Comparison of ENCODE assay signal across 8 mouse cellular contexts in the genomic region with DNA sequence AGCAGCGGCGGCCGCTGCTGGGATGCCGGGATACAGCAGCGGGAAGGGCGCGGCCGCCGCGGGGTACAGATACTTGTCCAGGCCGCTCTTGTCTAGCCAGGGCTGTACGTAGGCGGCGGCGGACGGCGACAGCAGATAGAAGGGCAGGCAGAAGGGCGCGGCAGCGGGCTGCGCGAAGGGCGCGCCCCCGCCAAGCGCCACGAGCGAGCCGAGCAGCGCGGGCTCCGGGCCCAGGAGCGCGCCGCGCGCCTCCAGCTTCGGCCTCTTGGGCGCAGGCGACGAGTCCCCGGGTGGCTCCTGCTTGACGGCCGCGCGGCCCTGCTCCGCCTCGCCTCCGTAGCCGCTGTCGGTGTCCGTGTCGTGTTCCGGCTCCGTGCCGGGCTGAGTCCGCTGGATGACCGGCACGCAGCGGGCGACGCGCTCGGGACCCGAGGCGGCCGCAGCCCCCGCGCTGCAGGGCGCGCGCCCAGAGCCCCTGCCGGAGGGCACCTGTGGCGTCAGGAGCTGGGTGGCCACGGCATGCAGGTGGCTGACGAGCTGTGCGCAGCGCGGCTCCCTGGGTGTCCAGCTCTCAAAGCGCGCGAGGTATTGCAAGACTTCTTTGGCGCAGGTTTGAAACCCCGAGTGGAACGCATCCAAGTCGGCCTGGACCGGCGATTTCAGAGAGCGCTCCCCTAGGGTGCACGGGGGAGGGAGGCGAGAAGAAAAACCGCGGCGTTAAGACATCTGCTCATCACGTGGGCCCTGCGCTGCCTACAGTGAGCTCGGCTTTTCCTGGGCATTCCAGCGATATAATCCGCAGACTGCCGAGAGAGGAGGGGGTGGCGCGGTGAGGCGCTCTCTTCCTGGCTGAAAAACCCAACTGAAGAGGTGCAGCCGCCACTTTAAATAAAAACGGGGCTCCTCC. TPM values are rescaled to one million over a fixed set of nuclear protein-coding genes. Genes with fewer than 3 reads are reported as not detected.
DNase-seq lines count a peak whose midpoint lies in the region; ATAC-seq lines count a peak whose summit lies in the region.

No protein-coding gene starts in this region.

- under 1% methylated on average over 90 of the region's 105 CpGs for WGBS in hindbrain, embryonic 11.5 days
- WGBS in lung, embryonic 16.5 days, result under 1% methylated on average over 88 of the region's 105 CpGs

- peak overlapping the region; percentile 55 for H3K9ac ChIP-seq in hindbrain, embryonic 11.5 days (ENCODE audit: low read depth, low read length)
- peak overlapping the region; percentile 63 for H3K9ac ChIP-seq in lung, embryonic 16.5 days (ENCODE audit: low read length)

- peak overlapping the region; percentile 55 for H3K4me3 ChIP-seq in hindbrain, embryonic 11.5 days (ENCODE audit: low read depth, low read length)
- H3K4me3 ChIP-seq in lung, embryonic 16.5 days (ENCODE audit: low read length), result peak overlapping the region; percentile 64

- ATAC-seq in hindbrain, embryonic 11.5 days (ENCODE audit: low FRiP score), result peak; percentile 48
- ATAC-seq in lung, embryonic 16.5 days (ENCODE audit: low read depth), result peak; percentile 46; the same call in 1 of the 2 replicates

- H3K27ac ChIP-seq in hindbrain, embryonic 11.5 days (ENCODE audit: low read depth, low read length), result no peak overlapping the region
- no peak overlapping the region for H3K27ac ChIP-seq in lung, embryonic 16.5 days (ENCODE audit: low read length)

- peaks cover 43% of the 10 kb centered on the region for H3K27me3 ChIP-seq in hindbrain, embryonic 11.5 days (ENCODE audit: control insufficient read depth, insufficient read depth, low read length)
- peaks cover 46% of the 10 kb centered on the region for H3K27me3 ChIP-seq in lung, embryonic 16.5 days (ENCODE audit: control insufficient read depth, insufficient read depth, low read depth, low read length)

- no peaks in the 10 kb centered on the region for H3K36me3 ChIP-seq in hindbrain, embryonic 11.5 days (ENCODE audit: control insufficient read depth, insufficient read depth, low read length)
- H3K36me3 ChIP-seq in lung, embryonic 16.5 days (ENCODE audit: control insufficient read depth, insufficient read depth, low read length), result no peaks in the 10 kb centered on the region

- H3K4me1 ChIP-seq in hindbrain, embryonic 11.5 days (replicated peaks; ENCODE audit: control insufficient read depth, insufficient read depth, low read length), result peaks cover 9% of the 10 kb centered on the region
- peaks cover 25% of the 10 kb centered on the region for H3K4me1 ChIP-seq in lung, embryonic 16.5 days (replicated peaks; ENCODE audit: control insufficient read depth, insufficient read depth, low read length)

- DNase-seq in WW6 (ENCODE audit: low read depth, low spot score), result peak; percentile 39
- DNase-seq in cerebellum, adult 8-10 months, result peak; percentile 81
- DNase-seq in frontal cortex, adult 2 months (ENCODE audit: extremely low spot score in 1 of 2, low spot score in 1 of 2), result peak; percentile 61 to 85
- peak; percentile 74 for DNase-seq in hindbrain, embryonic 11.5 days (ENCODE audit: low spot score)
- DNase-seq in layer of hippocampus, postnatal 10 days (ENCODE audit: low spot score in 2 of 2), result peak; percentile 76 to 77
- peak; percentile 79 for DNase-seq in retina, adult 2 months (ENCODE audit: low read depth, low spot score)
- DNase-seq in T-cell, adult 2 months (ENCODE audit: low spot score), result no peak

- H3K4me2 ChIP-seq in hindbrain, embryonic 11.5 days (replicated peaks; ENCODE audit: low read depth, low read length), result peak overlapping the region; percentile 80
- H3K4me2 ChIP-seq in lung, embryonic 16.5 days (ENCODE audit: low read depth, low read length), result peak overlapping the region; percentile 100

- H3K9me3 ChIP-seq in hindbrain, embryonic 11.5 days (ENCODE audit: control insufficient read depth, low read length), result no peaks in the 10 kb centered on the region
- H3K9me3 ChIP-seq in lung, embryonic 16.5 days (ENCODE audit: control insufficient read depth, low read length), result no peaks in the 10 kb centered on the region

RNA-seq across cellular contexts. Expression of a gene that starts 2.0 kb away (rescaled TPM):
- polyA plus RNA-seq in frontal cortex, adult 2 months (2012; rRNA removed), result 20.6 and 25.2 TPM in 2 replicates
- polyA plus RNA-seq in hindbrain, embryonic 11.5 days (2014; fragmentation: Nextera tagmentation; extraction: Ambion mirVana), result 1.5 and 1.8 TPM in 2 replicates
- 10 to 100 TPM; 15.5 to 19.3 TPM for total RNA-seq in layer of hippocampus, postnatal 10 days (2021)
- polyA plus RNA-seq in lung, embryonic 16.5 days (2015; fragmentation: Nextera tagmentation; extraction: Ambion mirVana), result 0.63 and 0.75 TPM in 2 replicates
